ENCODE assay signal across 10 mouse cellular contexts in the genomic region with DNA sequence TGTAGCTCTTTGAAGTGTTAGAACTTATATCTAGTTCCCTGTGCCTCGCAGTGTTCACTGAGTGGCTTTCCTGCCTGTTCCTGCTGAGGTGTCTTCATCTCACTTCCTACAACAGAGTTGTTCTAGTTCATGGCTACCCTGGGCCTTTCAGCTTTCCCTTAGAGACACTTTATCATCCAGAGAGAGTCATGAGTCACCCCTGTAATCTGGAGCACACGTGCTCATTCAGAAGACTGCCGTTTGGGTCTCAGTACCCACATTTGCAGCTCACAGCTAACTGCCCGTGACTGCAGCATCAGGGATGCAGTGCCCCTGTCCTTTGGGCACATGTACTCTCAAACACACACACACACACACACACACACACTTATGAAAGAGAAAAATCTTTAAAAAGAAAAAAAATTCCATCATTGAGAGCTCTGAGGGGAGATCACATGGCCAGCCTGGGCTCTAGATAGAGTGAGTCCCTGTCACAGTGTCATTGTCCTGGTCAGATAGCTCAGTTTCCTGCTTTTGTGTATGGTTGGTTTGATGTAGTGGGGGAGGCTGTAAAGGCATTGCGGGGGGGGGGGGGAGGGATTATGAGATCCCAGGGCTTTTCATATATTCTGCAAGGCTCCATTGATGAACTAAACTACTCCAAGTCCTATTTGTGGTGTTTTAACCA. TPM values are rescaled to one million over a fixed set of nuclear protein-coding genes. Genes with fewer than 3 reads are reported as not detected.
A peak's percentile ranks its signal among the peaks of the same experiment; 100 is the strongest.
DNase-seq lines count a peak whose midpoint lies in the region; ATAC-seq lines count a peak whose summit lies in the region.
"Had no signal": no experiment of that assay in that cellular context is flagged by ENCODE, and none has a peak within 500 bp of the region (broad histone marks: within the 10 kb centered on the region; RNA-seq: fewer than 3 reads in every experiment).

No protein-coding gene starts in this region.

- no peak overlapping the region for H3K4me3 ChIP-seq in limb, embryonic 15.5 days
- H3K4me3 ChIP-seq in limb, embryonic 10.5 days, result no peak overlapping the region

- H3K9me3 ChIP-seq in limb, embryonic 15.5 days, result no peaks in the 10 kb centered on the region
- no peaks in the 10 kb centered on the region for H3K9me3 ChIP-seq in limb, embryonic 10.5 days (replicated peaks)

- H3K9ac ChIP-seq in limb, embryonic 15.5 days, result no peak overlapping the region

- DNase-seq in adrenal gland, postnatal 14 days, result peak; percentile 13
- DNase-seq in adrenal gland, postnatal 10 days, result no peak
- no peak for DNase-seq in limb, embryonic 10.5 days (ENCODE audit: low spot score)
- peak; percentile 59 for DNase-seq in c-Kit-positive CD71-positive TER-119-negative erythroid progenitor cells, embryonic 14.5 days (ENCODE audit: low read depth)
- DNase-seq in cerebellum, postnatal 4 days (ENCODE audit: low spot score in 2 of 2), result no peak
- DNase-seq in ovary, postnatal 14 days (ENCODE audit: low spot score), result no peak
- DNase-seq: cerebellum, postnatal 36 days had no signal

- H3K4me2 ChIP-seq in limb, embryonic 15.5 days, result no peak overlapping the region

- H3K36me3 ChIP-seq in limb, embryonic 15.5 days, result peaks cover 12% of the 10 kb centered on the region; the same call in 1 of the 2 replicates
- peaks cover 15% of the 10 kb centered on the region for H3K36me3 ChIP-seq in limb, embryonic 10.5 days

- 56% methylated on average over 5 of the region's 5 CpGs for WGBS in limb, embryonic 15.5 days
- WGBS in limb, embryonic 10.5 days, result 81% methylated on average over 5 of the region's 5 CpGs

- H3K27me3 ChIP-seq in limb, embryonic 15.5 days, result no peaks in the 10 kb centered on the region
- H3K27me3 ChIP-seq in limb, embryonic 10.5 days (ENCODE audit: low read depth, poor library complexity, severe bottlenecking), result no peaks in the 10 kb centered on the region

- ATAC-seq in limb, embryonic 15.5 days (ENCODE audit: insufficient number of reproducible peaks, low FRiP score, low TSS enrichment, low read depth), result no peak
- peak; percentile 39; the same call in 1 of the 2 replicates for ATAC-seq in megakaryocyte progenitor cell, adult 5-6 weeks (replicated peaks; ENCODE audit: poor library complexity)
- ATAC-seq: inflammation-experienced regulatory T-cells, adult 6 months had no signal

- peak overlapping the region; percentile 5; the same call in 1 of the 2 replicates for H3K27ac ChIP-seq in limb, embryonic 15.5 days
- H3K27ac ChIP-seq in limb, embryonic 10.5 days, result no peak overlapping the region

- H3K4me1 ChIP-seq in limb, embryonic 15.5 days, result peaks cover 16% of the 10 kb centered on the region
- peaks cover 4% of the 10 kb centered on the region; the same call in 1 of the 2 replicates for H3K4me1 ChIP-seq in limb, embryonic 10.5 days

RNA-seq across cellular contexts. Expression of a gene that starts 19.6 kb away (rescaled TPM):
- total RNA-seq in adrenal gland, postnatal 14 days (2021), result 197 and 210 TPM in 2 replicates
- total RNA-seq in adrenal gland, postnatal 10 days (2021), result 100 to 1,000 TPM; 163 to 175 TPM
- 331 and 359 TPM in 2 replicates for polyA plus RNA-seq in limb, embryonic 15.5 days (2015; fragmentation: Nextera tagmentation; extraction: Ambion mirVana)
- polyA plus RNA-seq in limb, embryonic 10.5 days (2016; fragmentation: Nextera tagmentation; extraction: Ambion mirVana), result 236 and 240 TPM in 2 replicates
- 274 and 286 TPM in 2 replicates for total RNA-seq in megakaryocyte progenitor cell, adult 5-6 weeks (2015)
- 104 and 114 TPM in 2 replicates for total RNA-seq in megakaryocyte progenitor cell, adult 5-6 weeks (2017)

RNA-seq across cellular contexts. Expression of a gene that starts 43.1 kb away (rescaled TPM):
- total RNA-seq in adrenal gland, postnatal 14 days (2021), result 25.2 and 27.8 TPM in 2 replicates
- total RNA-seq in adrenal gland, postnatal 10 days (2021), result 10 to 100 TPM; 24.2 to 27.5 TPM
- 5.9 and 6.5 TPM in 2 replicates for polyA plus RNA-seq in limb, embryonic 15.5 days (2015; fragmentation: Nextera tagmentation; extraction: Ambion mirVana)
- 4.0 and 4.6 TPM in 2 replicates for polyA plus RNA-seq in limb, embryonic 10.5 days (2016; fragmentation: Nextera tagmentation; extraction: Ambion mirVana)
- 2.1 and 3.1 TPM in 2 replicates for total RNA-seq in megakaryocyte progenitor cell, adult 5-6 weeks (2015)
- 3.0 and 5.7 TPM in 2 replicates for total RNA-seq in megakaryocyte progenitor cell, adult 5-6 weeks (2017)

Comparison
In these comparisons a context has a peak if more than half of its experiments do, and no peak if none do; other contexts are left out.
1. DNase-seq: peak in adrenal gland, postnatal 14 days (single experiment) and c-Kit-positive CD71-positive TER-119-negative erythroid progenitor cells, embryonic 14.5 days (single experiment); none in adrenal gland, postnatal 10 days (single experiment), limb, embryonic 10.5 days (single experiment), cerebellum, postnatal 4 days (0 of 2) and ovary, postnatal 14 days (single experiment).